Mouse (Mus musculus) CD4-positive helper T cell, adult 2 months (primary cell): ENCODE measurements around the gene Rpe.
"Not testable (repeated sequence)": the region's sequence is repeated elsewhere in the genome, so short reads cannot be mapped to it uniquely, and the experiment has no call there.

Experiments
- DNase-seq: peaks from one replicate; pipeline ENCODE4 v3.0.0-alpha.2; 2012; ENCODE audit warnings: low read depth, missing footprints, low spot score

The Rpe gene

GRCm38 (mm10) chr1:66700693-66701575 is at the start of gene Rpe:
Rpe (plus strand) TSS chr1:66700831.
- peak; percentile 95 for DNase-seq

- DNase-seq: no peak
Measured at GRCm38 (mm10) chr1:66655119-66655746, 45.4 kb upstream of the Rpe start.

- DNase-seq: peak; percentile 51
Measured at GRCm38 (mm10) chr1:66655747-66656119, 44.9 kb upstream of the Rpe start.

GRCm38 (mm10) chr1:66671475-66671874 is 29.2 kb upstream of the Rpe start:
- no peak for DNase-seq

- DNase-seq: no peak
Measured at GRCm38 (mm10) chr1:66672812-66673211, 27.8 kb upstream of the Rpe start.

- DNase-seq: no peak
Measured at GRCm38 (mm10) chr1:66677928-66678327, 22.7 kb upstream of the Rpe start.

GRCm38 (mm10) chr1:66678662-66679061 is 22.0 kb upstream of the Rpe start:
- no peak for DNase-seq

- no peak for DNase-seq
Measured at GRCm38 (mm10) chr1:66682974-66683373, 17.7 kb upstream of the Rpe start.

GRCm38 (mm10) chr1:66691772-66692171 is 8.9 kb upstream of the Rpe start:
- DNase-seq: no peak

- DNase-seq: no peak
Measured at GRCm38 (mm10) chr1:66692308-66692707, 8.3 kb upstream of the Rpe start.

GRCm38 (mm10) chr1:66692780-66693392 is 7.7 kb upstream of the Rpe start:
- no peak for DNase-seq

- DNase-seq: no peak
Measured at GRCm38 (mm10) chr1:66694266-66694665, 6.4 kb upstream of the Rpe start.

- DNase-seq: no peak
Measured at GRCm38 (mm10) chr1:66695296-66695695, 5.3 kb upstream of the Rpe start.

GRCm38 (mm10) chr1:66699630-66700029 is 1.0 kb upstream of the Rpe start:
- not testable (repeated sequence) for DNase-seq

GRCm38 (mm10) chr1:66700149-66700692 is 410 bp upstream of the Rpe start:
- no peak for DNase-seq

GRCm38 (mm10) chr1:66701576-66701940 is 927 bp downstream of the Rpe start:
- DNase-seq: no peak

GRCm38 (mm10) chr1:66702623-66703345 is 2.2 kb downstream of the Rpe start:
- no peak for DNase-seq

GRCm38 (mm10) chr1:66704523-66704922 is 3.9 kb downstream of the Rpe start:
- no peak for DNase-seq

GRCm38 (mm10) chr1:66712859-66713258 is 12.2 kb downstream of the Rpe start:
- no peak for DNase-seq

- no peak for DNase-seq
Measured at GRCm38 (mm10) chr1:66730581-66730980, 29.9 kb downstream of the Rpe start.

- DNase-seq: no peak
Measured at GRCm38 (mm10) chr1:66768764-66769163, 68.1 kb downstream of the Rpe start.
